17 mouse cellular contexts compared by ENCODE assay signal in the genomic region with DNA sequence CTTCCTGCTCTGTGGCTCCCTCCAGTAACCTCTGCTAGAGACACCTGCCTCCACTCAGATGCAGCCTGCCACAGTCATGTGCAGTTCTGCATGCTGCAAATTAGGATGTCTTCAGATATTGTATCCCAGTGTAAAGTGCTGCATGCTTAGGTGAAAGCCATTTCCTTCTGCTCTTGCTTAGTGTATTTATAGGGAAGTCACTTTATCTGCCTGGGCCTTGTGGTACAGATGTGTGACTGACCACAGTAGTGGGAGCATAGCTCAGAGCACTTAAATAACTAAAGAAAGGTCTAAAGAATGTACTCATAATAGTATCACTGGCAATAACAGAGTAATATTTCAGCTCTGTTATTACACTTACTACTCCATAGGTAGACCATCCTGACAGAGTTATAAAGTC. TPM values are rescaled to one million over a fixed set of nuclear protein-coding genes. Genes with fewer than 3 reads are reported as not detected.
"Had no signal": no experiment of that assay in that cellular context is flagged by ENCODE, and none has a peak within 500 bp of the region (broad histone marks: within the 10 kb centered on the region; RNA-seq: fewer than 3 reads in every experiment).

No protein-coding gene starts in this region.

- ATAC-seq: hindbrain, embryonic 16.5 days; inflammation-experienced regulatory T-cells, adult 6 months; intestine, embryonic 15.5 days; intestine, postnatal 0 days had no signal

- DNase-seq: gastrocnemius, postnatal 14 days; gastrocnemius, postnatal 36 days; heart, adult 11 months; heart, adult 2 months; heart, postnatal 14 days; heart, postnatal 36 days; kidney, adult 18-20 months; kidney, adult 8-10 months; kidney, postnatal 10 days; kidney, postnatal 25 days; kidney, postnatal 4 days had no signal

RNA-seq across cellular contexts. Expression of gene Gbp8, which starts 57.4 kb away (rescaled TPM):
- total RNA-seq: gastrocnemius, postnatal 14 days; layer of hippocampus, postnatal 25 days; left cerebral cortex, adult 2 months had no signal
